Mouse (Mus musculus): ENCODE results near the gene Gm21860. TPM values are rescaled to one million over a fixed set of nuclear protein-coding genes. Genes with fewer than 3 reads are reported as not detected.
"Not testable (repeated sequence)": the region's sequence is repeated elsewhere in the genome, so short reads cannot be mapped to it uniquely, and the experiment has no call there.

Gm21860 gene
- polyA plus RNA-seq (2016; fragmentation: Nextera tagmentation; extraction: Ambion mirVana) = not detected in 2 replicates

DNA sequence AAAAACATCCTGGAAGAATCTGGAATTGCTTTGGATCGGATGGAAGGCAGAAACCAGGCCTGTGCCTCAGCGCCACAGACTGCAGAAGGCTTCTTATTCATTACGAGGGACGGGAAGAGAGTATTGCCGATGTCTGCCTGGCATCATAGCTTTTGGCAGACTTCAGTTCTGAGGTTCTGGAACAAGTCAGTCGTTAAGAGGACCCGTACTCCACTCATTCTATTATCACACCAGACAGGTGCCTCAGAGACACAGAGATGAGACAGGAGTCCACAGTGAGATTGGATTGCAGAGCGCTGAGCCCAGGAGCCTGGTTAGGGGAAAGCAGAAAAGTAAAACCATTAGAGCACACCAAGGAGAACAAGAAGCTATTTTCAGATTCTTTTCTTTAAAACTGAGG is at the start of gene Gm21860:
TSS of gene Gm21860 (minus strand) at position 101 of the 400 bp plus-strand sequence.
- no CpG with 5 or more reads among the region's 8 CpGs for WGBS
- H3K36me3 ChIP-seq (replicated peaks); H3K4me1 ChIP-seq; DNase-seq (ENCODE audit: low spot score); H3K9me3 ChIP-seq; H3K27ac ChIP-seq (replicated peaks); H3K27me3 ChIP-seq (replicated peaks; ENCODE audit: low read depth, poor library complexity, severe bottlenecking); H3K4me3 ChIP-seq: not testable (repeated sequence)

DNA sequence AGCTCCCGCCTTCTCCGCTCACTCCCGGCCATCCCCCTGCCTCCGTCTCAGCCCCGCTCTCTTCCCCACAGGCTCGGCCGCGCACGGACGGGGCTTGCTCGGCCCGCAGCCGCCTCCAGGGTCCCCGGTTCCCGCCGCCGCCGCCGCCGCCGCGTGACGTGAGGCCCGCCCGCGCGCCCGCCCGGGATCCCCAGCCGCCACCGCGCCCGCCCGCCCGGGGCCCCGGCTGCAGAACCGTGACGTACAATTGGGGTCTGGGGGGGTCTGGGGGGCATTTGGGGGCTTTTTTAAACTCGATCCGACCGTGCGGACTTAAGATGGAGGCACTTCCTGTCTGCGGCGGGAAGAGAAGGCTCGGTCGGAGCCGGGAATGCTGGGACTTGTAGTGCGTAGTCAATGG is 29.8 kb upstream of the Gm21860 start, which contains the start of gene Gm47283:
TSS of gene Gm47283 (plus strand) at position 301 of the 400 bp plus-strand sequence.
- H3K27me3 ChIP-seq (replicated peaks; ENCODE audit: low read depth, poor library complexity, severe bottlenecking); DNase-seq (ENCODE audit: low spot score); H3K4me3 ChIP-seq; H3K9me3 ChIP-seq; H3K4me1 ChIP-seq; H3K36me3 ChIP-seq (replicated peaks); H3K27ac ChIP-seq (replicated peaks): not testable (repeated sequence)
- no CpG with 5 or more reads among the region's 48 CpGs for WGBS

DNA sequence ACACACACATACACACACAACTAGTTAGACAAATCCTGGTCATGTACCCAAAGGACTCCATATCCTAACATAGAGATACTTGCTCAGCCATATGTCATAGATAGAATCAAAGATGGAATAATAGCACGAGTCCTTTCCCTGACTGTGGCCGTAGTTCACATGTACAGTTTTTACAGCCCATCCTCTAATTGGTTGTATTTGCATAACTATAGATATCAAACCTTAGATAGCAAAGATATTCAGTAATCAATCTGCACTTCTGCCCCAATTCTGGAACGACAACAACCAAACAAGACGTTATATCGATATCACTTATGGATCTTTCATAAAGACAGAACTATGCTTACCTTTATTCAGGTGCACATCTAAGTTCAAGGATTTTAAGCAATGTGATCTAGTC is 9.4 kb downstream of the Gm21860 start:
- Histone ChIP-seq H3K36me3 (replicated peaks) (peaks cover 42% of the 10 kb centered on the region), H3K9me3 (peaks cover 46% of the 10 kb centered on the region)
- not testable (repeated sequence) for H3K27ac ChIP-seq (replicated peaks); H3K4me3 ChIP-seq; H3K27me3 ChIP-seq (replicated peaks; ENCODE audit: low read depth, poor library complexity, severe bottlenecking); H3K4me1 ChIP-seq; DNase-seq (ENCODE audit: low spot score)
- WGBS = 93% methylated on average over 5 of the region's 5 CpGs

DNA sequence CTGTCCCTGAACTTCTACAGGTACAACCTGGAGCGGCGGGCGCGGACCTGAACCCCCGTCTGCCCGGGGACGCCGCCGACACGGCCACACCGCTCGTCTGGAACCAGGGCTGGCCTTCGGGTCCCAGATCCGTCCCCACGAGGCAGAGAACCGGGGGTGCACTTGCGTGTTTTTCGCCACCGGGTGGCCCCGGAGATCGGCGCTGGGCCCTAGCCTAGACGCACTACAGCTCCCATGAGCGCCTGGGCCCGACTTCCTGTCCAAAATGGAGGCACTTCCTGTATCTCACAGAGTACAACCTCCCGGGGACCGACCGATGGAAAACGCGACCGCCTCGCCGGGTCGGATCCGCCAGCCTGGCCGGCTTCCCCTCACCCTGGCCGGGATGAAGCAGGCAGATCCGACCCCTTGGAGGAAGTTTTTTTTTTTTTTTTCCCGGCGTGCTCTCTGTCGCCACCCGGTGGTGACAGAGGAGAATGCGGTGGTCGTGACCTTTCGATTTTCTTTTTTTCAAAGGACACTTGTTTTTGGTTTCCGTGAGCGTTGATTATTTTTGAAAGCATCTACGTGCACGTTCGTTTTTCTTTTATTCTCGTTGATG is 10.1 kb downstream of the Gm21860 start:
- H3K27ac ChIP-seq (replicated peaks); H3K4me1 ChIP-seq; H3K27me3 ChIP-seq (replicated peaks; ENCODE audit: low read depth, poor library complexity, severe bottlenecking): not testable (repeated sequence)
- 62% methylated on average over 51 of the region's 51 CpGs for WGBS
- H3K9me3 ChIP-seq = peaks cover 54% of the 10 kb centered on the region
- peak overlapping the region; percentile 25 for H3K4me3 ChIP-seq
- peak; percentile 89 for DNase-seq (ENCODE audit: low spot score)
- H3K36me3 ChIP-seq (replicated peaks) = peaks cover 49% of the 10 kb centered on the region

DNA sequence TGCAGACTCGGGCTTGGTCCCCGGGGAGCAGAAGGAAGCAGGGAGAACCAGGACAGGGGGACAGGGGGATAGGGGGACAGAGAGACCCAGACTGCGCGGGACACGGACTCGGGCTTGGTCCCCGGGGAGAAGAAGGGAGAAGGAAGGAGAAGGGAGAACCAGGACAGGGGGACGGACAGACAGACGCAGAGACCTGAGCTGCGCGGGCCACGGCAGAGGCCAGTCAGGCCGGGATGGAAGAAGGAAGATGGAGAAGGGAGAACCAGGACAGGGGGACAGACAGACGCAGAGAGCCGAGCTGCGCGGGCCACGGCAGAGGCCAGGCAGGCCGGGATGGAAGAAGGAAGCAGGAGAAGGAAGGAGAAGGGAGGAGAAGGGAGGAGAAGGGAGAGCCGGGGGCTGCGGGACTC is 10.8 kb downstream of the Gm21860 start:
- Histone ChIP-seq H3K4me1 (no peaks in the 10 kb centered on the region), H3K27me3 (replicated peaks; ENCODE audit: low read depth, poor library complexity, severe bottlenecking) (no peaks in the 10 kb centered on the region), H3K4me3 (0 out of 2 replicates have a peak overlapping the region, but pooled peaks have one; percentile 25), H3K27ac (replicated peaks) (no peak overlapping the region), H3K9me3 (peaks cover 61% of the 10 kb centered on the region), H3K36me3 (replicated peaks) (peaks cover 56% of the 10 kb centered on the region)
- 57% methylated on average over 10 of the region's 21 CpGs for WGBS
- peak; percentile 17 for DNase-seq (ENCODE audit: low spot score)

DNA sequence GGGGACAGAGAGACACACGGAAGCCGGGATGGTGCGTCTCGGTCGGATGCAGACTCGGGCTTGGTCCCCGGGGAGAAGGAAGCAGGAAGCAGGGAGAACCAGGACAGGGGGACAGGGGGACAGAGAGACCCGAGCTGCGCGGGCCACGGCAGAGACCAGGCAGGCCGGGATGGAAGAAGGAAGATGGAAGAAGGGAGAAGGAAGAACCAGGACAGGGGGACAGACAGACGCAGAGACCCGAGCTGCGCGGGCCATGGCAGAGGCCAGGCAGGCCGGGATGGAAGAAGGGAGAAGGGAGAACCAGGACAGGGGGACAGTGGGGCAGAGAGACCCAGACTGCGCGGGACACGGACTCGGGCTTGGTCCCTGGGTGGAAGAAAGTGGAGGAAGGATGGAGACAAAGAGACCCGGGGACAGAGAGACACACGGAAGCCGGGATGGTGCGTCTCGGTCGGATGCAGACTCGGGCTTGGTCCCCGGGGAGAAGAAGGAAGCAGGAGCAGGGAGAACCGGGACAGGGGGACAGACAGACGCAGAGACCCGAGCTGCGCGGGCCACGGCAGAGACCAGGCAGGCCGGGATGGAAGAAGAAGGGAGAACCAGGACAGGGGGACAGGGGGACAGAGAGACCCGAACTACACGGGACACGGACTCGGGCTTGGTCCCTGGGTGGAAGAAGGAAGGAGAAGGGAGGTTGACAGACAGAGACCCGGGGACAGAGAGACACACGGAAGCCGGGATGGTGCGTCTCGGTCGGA is 11.4 kb downstream of the Gm21860 start:
- H3K36me3 ChIP-seq (replicated peaks) = peaks cover 61% of the 10 kb centered on the region
- H3K9me3 ChIP-seq = peaks cover 65% of the 10 kb centered on the region
- peak; percentile 36 for DNase-seq (ENCODE audit: low spot score)
- H3K4me1 ChIP-seq; H3K4me3 ChIP-seq; H3K27ac ChIP-seq (replicated peaks); H3K27me3 ChIP-seq (replicated peaks; ENCODE audit: low read depth, poor library complexity, severe bottlenecking): not testable (repeated sequence)
- WGBS = 80% methylated on average over 46 of the region's 46 CpGs

DNA sequence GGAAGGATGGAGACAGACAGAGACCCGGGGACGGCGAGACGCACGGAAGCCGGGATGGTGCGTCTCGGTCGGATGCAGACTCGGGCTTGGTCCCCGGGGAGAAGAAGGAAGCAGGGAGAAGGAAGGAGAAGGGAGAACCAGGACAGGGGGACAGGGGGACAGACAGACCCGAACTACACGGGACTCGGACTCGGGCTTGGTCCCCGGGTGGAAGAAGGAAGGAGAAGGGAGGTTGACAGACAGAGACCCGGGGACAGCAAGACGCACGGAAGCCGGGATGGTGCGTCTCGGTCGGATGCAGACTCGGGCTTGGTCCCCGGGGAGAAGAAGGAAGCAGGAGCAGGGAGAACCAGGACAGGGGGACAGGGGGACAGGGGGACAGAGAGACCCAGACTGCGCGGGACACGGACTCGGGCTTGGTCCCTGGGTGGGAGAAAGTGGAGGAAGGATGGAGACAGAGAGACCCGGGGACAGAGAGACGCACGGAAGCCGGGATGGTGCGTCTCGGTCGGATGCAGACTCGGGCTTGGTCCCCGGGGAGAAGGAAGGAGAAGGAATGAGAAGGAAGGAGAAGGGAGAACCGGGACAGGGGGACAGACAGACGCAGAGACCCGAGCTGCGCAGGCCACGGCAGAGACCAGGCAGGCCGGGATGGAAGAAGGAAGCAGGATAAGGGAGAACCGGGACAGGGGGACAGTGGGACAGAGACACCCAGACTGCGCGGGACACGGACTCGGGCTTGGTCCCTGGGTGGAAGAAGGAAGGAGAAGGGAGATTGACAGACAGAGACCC is 12.2 kb downstream of the Gm21860 start:
- Histone ChIP-seq H3K36me3 (replicated peaks) (peaks cover 61% of the 10 kb centered on the region), H3K9me3 (peaks cover 65% of the 10 kb centered on the region)
- H3K4me3 ChIP-seq; H3K27ac ChIP-seq (replicated peaks); H3K27me3 ChIP-seq (replicated peaks; ENCODE audit: low read depth, poor library complexity, severe bottlenecking); H3K4me1 ChIP-seq: not testable (repeated sequence)
- WGBS = 85% methylated on average over 49 of the region's 49 CpGs
- DNase-seq (ENCODE audit: low spot score) = peak; percentile 81

DNA sequence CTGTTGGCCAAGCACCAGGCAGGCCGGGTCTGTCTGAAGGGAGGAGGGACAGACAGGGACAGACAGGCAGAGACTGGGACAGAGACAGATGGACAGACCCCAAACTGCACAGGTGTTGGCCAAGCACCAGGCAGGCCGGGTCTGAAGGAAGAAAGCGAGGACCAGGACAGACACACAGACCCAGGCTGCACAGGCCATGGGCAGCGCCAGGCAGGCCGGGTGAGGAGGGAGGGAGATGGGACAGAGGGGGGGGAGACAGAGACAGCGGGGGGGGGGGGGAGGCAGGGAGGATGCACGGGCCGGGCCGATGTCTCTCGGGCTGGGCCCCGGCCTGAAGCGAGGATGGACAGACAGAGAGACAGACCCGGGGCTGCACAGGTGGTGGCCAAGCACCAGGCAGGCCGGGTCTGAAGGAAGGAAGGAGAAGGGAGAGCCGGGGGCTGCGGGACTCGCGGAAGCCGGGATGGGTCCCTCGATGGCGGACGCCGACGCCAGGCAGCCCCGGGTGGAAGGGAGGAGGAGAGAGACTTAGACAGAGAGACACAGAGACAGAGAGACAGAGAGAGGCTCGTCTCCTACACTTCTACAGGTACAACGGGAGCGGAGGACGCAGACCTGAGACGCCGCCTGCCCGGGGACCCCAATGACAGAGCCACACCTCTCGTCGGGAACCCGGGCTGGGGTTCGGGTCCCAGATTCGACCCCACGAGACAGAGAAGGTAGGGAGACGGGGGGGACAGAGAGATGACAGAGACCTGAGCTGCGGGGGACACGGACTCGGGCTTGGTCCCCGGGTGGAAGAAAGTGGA is 13.0 kb downstream of the Gm21860 start:
- peak; percentile 81 for DNase-seq (ENCODE audit: low spot score)
- not testable (repeated sequence) for H3K4me1 ChIP-seq; H3K27ac ChIP-seq (replicated peaks); H3K27me3 ChIP-seq (replicated peaks; ENCODE audit: low read depth, poor library complexity, severe bottlenecking); H3K4me3 ChIP-seq
- H3K9me3 ChIP-seq = peaks cover 65% of the 10 kb centered on the region
- H3K36me3 ChIP-seq (replicated peaks) = peaks cover 61% of the 10 kb centered on the region
- WGBS = 81% methylated on average over 42 of the region's 43 CpGs

DNA sequence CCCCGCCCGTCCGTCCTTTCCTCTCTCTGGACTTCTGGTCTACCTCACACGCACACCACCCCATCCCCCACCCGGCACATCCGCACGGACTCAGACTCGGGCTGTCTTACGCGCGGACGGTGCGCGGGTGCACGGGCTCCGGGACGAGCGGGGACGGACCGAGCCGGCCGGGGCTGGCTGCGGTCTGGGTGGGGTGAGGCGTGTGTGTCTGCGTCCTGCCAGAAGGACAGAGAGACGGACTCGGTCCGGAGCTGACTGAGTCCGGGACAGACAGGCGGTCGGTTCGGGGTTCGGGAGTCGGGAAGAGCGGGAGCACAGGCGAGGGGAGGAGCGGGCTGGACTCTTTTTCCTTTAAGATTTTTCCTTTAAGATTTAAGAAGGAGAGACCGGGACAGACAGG is 13.6 kb downstream of the Gm21860 start:
- H3K9me3 ChIP-seq = peaks cover 68% of the 10 kb centered on the region
- DNase-seq (ENCODE audit: low spot score) = peak; percentile 82
- H3K4me1 ChIP-seq; H3K27me3 ChIP-seq (replicated peaks; ENCODE audit: low read depth, poor library complexity, severe bottlenecking); H3K27ac ChIP-seq (replicated peaks); H3K4me3 ChIP-seq: not testable (repeated sequence)
- 76% methylated on average over 38 of the region's 38 CpGs for WGBS
- peaks cover 61% of the 10 kb centered on the region for H3K36me3 ChIP-seq (replicated peaks)

DNA sequence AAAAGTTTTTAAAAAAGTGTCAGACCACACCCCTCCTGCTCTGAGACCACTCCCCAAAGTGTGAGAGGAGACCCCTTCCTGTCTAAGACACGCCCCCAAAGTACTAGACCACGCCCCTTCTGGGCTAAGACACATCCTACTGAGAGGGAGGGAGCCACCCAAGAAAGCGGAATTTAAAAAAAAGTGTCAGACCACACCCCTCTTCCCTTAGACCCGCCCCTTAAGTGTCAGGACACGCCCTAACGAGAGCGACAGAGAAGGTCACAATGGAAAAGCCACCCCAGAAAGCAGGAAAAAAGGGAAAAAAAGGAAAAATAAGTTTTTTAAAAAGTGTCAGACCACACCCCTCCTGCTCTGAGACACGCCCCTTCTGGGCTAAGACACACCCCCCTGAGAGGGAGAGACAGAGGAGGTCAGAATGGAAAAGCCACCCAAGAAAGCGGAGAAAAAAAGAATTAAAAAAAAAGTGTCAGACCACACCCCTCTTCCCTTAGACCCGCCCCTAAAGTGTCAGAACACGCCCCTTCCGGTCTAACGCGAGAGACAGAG is 14.5 kb downstream of the Gm21860 start:
- Histone ChIP-seq H3K4me3 (no peak overlapping the region), H3K4me1 (no peaks in the 10 kb centered on the region), H3K27me3 (replicated peaks; ENCODE audit: low read depth, poor library complexity, severe bottlenecking) (no peaks in the 10 kb centered on the region), H3K36me3 (replicated peaks) (peaks cover 55% of the 10 kb centered on the region), H3K9me3 (peaks cover 69% of the 10 kb centered on the region), H3K27ac (replicated peaks) (no peak overlapping the region)
- 46% methylated on average over 14 of the region's 14 CpGs for WGBS
- DNase-seq (ENCODE audit: low spot score) = peak; percentile 78

DNA sequence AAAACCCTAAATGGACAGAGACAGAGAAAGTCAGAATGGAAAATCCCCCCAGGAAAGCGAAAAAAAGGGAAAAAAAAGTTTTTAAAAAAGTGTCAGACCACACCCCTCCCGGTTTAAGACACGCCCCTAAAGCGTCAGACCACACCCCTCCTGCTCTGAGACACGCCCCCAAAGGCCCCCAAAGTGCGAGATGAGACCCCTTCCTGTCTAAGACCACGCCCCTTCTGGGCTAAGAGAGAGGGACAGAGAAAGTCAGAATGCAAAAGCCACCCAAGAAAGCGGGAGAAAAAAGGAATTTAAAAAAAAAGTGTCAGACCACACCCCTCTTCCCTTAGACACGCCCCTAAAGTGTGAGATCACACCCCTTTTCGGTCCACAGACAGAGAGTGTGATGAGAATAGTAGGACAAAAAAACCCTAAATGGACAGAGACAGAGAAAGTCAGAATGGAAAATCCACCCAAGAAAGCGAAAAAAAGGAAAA is 15.0 kb downstream of the Gm21860 start:
- not testable (repeated sequence) for H3K4me1 ChIP-seq; H3K27me3 ChIP-seq (replicated peaks; ENCODE audit: low read depth, poor library complexity, severe bottlenecking); H3K27ac ChIP-seq (replicated peaks); H3K4me3 ChIP-seq
- DNase-seq (ENCODE audit: low spot score) = peak; percentile 66
- H3K36me3 ChIP-seq (replicated peaks) = peaks cover 49% of the 10 kb centered on the region
- 54% methylated on average over 11 of the region's 11 CpGs for WGBS
- peaks cover 63% of the 10 kb centered on the region for H3K9me3 ChIP-seq
